Comparison of ENCODE assay signal across 21 mouse cellular contexts in the genomic region with DNA sequence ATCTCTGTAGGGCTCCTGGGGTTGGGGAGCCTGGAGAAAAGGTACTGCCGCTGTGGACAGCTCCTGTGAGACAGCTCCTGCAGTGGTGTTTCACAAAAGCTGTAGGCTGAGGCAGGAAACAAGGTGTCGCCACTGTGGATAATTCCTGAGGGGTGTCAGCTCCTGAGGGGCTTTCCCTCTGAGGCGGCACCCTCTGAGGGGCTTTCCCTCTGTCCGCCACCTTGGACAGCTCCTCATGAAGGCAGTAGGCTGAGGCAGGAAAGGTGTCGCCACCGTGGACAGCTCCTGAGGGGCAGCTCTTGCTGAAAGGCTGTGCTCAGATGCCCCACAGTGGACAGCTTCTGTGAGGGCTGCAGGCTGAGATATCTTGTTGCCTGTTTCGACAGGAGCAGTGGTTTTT.
DNase-seq lines count a peak whose midpoint lies in the region; ATAC-seq and TF ChIP-seq lines count a peak whose summit lies in the region.
"Had no signal": no experiment of that assay in that cellular context is flagged by ENCODE, and none has a peak within 500 bp of the region (broad histone marks: within the 10 kb centered on the region; RNA-seq: fewer than 3 reads in every experiment).

No protein-coding gene starts in this region.

- 71% methylated on average over 7 of the region's 7 CpGs for WGBS in lung, embryonic 14.5 days
- WGBS in forebrain, embryonic 11.5 days: 90% methylated on average over 7 of the region's 7 CpGs

- no peak overlapping the region for H3K27ac ChIP-seq in lung, embryonic 14.5 days (ENCODE audit: low read depth)
- H3K27ac ChIP-seq in forebrain, embryonic 11.5 days (ENCODE audit: low read depth, low read length): no peak overlapping the region
- H3K27ac ChIP-seq: embryonic facial prominence, embryonic 15.5 days; forebrain, embryonic 10.5 days; forebrain, embryonic 15.5 days; hindbrain, embryonic 13.5 days had no signal

- H3K9ac ChIP-seq in lung, embryonic 14.5 days: no peak overlapping the region
- no peak overlapping the region for H3K9ac ChIP-seq in forebrain, embryonic 11.5 days (ENCODE audit: low read length)
- H3K9ac ChIP-seq: embryonic facial prominence, embryonic 15.5 days; forebrain, embryonic 15.5 days; hindbrain, embryonic 13.5 days had no signal

- no peak overlapping the region for H3K4me2 ChIP-seq in lung, embryonic 14.5 days
- H3K4me2 ChIP-seq in myocyte (ENCODE audit: low read depth): no peak overlapping the region
- H3K4me2 ChIP-seq in forebrain, embryonic 11.5 days (ENCODE audit: low read depth, low read length, severe bottlenecking): no peak overlapping the region
- H3K4me2 ChIP-seq: embryonic facial prominence, embryonic 15.5 days; forebrain, embryonic 15.5 days; hindbrain, embryonic 13.5 days had no signal

- ATAC-seq in lung, embryonic 14.5 days (ENCODE audit: insufficient read depth): no peak
- ATAC-seq in forebrain, embryonic 11.5 days (replicated peaks; ENCODE audit: low FRiP score): no peak
- ATAC-seq: forebrain, embryonic 15.5 days; intestine, embryonic 16.5 days had no signal

- no peak for TF ChIP-seq POLR2A in myocyte (IDR thresholded peaks at IDR 0.05; ENCODE audit: insufficient read length, low read depth)

- H3K9me3 ChIP-seq in lung, embryonic 14.5 days (ENCODE audit: low read depth, low read length): no peaks in the 10 kb centered on the region; the same call in 1 of the 2 replicates
- no peaks in the 10 kb centered on the region for H3K9me3 ChIP-seq in forebrain, embryonic 11.5 days (ENCODE audit: control insufficient read depth, low read length)
- H3K9me3 ChIP-seq: embryonic facial prominence, embryonic 15.5 days; forebrain, embryonic 15.5 days; hindbrain, embryonic 13.5 days had no signal

- H3K4me3 ChIP-seq in lung, embryonic 14.5 days (ENCODE audit: low read depth, low read length): no peak overlapping the region
- H3K4me3 ChIP-seq in myocyte: no peak overlapping the region
- H3K4me3 ChIP-seq in forebrain, embryonic 11.5 days (ENCODE audit: low read depth, low read length): no peak overlapping the region
- H3K4me3 ChIP-seq: embryonic facial prominence, embryonic 15.5 days; erythroblast, embryonic 14.5 days; forebrain, embryonic 10.5 days; forebrain, embryonic 15.5 days; hindbrain, embryonic 13.5 days had no signal

- no peaks in the 10 kb centered on the region for H3K4me1 ChIP-seq in lung, embryonic 14.5 days (ENCODE audit: insufficient read depth)
- no peaks in the 10 kb centered on the region for H3K4me1 ChIP-seq in forebrain, embryonic 11.5 days (replicated peaks; ENCODE audit: control insufficient read depth, insufficient read depth, low read length)
- H3K4me1 ChIP-seq: embryonic facial prominence, embryonic 15.5 days; forebrain, embryonic 10.5 days; forebrain, embryonic 15.5 days; hindbrain, embryonic 13.5 days had no signal

- no peak overlapping the region for H3ac ChIP-seq in myocyte (ENCODE audit: control insufficient read depth, insufficient read length)

- no peaks in the 10 kb centered on the region for H3K36me3 ChIP-seq in lung, embryonic 14.5 days (ENCODE audit: insufficient read depth)
- H3K36me3 ChIP-seq in myocyte (ENCODE audit: control insufficient read depth, insufficient read depth): no peaks in the 10 kb centered on the region
- no peaks in the 10 kb centered on the region for H3K36me3 ChIP-seq in forebrain, embryonic 11.5 days (ENCODE audit: control insufficient read depth, insufficient read depth, low read length)
- H3K36me3 ChIP-seq: embryonic facial prominence, embryonic 15.5 days; forebrain, embryonic 10.5 days; forebrain, embryonic 15.5 days; hindbrain, embryonic 13.5 days had no signal

- no peaks in the 10 kb centered on the region for H3K79me2 ChIP-seq in myocyte (ENCODE audit: control insufficient read depth, insufficient read depth)

- peak; percentile 7 for DNase-seq in lung, embryonic 14.5 days
- no peak for DNase-seq in lung, postnatal 25 days (ENCODE audit: low spot score)
- DNase-seq in ES-CJ7 (ENCODE audit: low read depth, low spot score): peak; percentile 62
- peak; percentile 13 for DNase-seq in Muller cell, postnatal 12 days (ENCODE audit: inconsistent ontology term)
- DNase-seq in urinary bladder, postnatal 10 days (ENCODE audit: low spot score): no peak
- DNase-seq in right cerebral cortex, postnatal 4 days: no peak
- DNase-seq in forebrain, embryonic 11.5 days (ENCODE audit: low spot score): no peak
- DNase-seq: adrenal gland, adult 8-10 months; cerebellum, adult 11 months; cerebellum, adult 8-10 months; cerebellum, postnatal 14 days; embryo, embryonic 11 days; gastrocnemius, postnatal 14 days; heart, postnatal 10 days had no signal

- H3K27me3 ChIP-seq in lung, embryonic 14.5 days (ENCODE audit: insufficient read depth, low read length): no peaks in the 10 kb centered on the region
- no peaks in the 10 kb centered on the region for H3K27me3 ChIP-seq in myocyte (ENCODE audit: control insufficient read depth, insufficient read depth, insufficient read length)
- no peaks in the 10 kb centered on the region for H3K27me3 ChIP-seq in forebrain, embryonic 11.5 days (ENCODE audit: control insufficient read depth, insufficient read depth, low read length)
- H3K27me3 ChIP-seq: embryonic facial prominence, embryonic 15.5 days; forebrain, embryonic 15.5 days had no signal

- TF ChIP-seq CTCF in lung, embryonic 14.5 days (IDR thresholded peaks at IDR 0.05; ENCODE audit: low read depth): no peak

TF ChIP-seq in myocyte, 11 proteins besides CTCF, POLR2A, EP300 and RAD21:
- no peak for TF ChIP-seq MAX (IDR thresholded peaks at IDR 0.05; ENCODE audit: low read depth)
- peak; percentile 91 for TF ChIP-seq REST (IDR thresholded peaks at IDR 0.05; ENCODE audit: insufficient read depth, insufficient read length)

Comparison
In these comparisons a context has a peak if more than half of its experiments do, and no peak if none do; other contexts are left out.
1. DNase-seq: peak in lung, embryonic 14.5 days (single experiment), ES-CJ7 (single experiment) and Muller cell, postnatal 12 days (single experiment); none in lung, postnatal 25 days (single experiment), urinary bladder, postnatal 10 days (single experiment), right cerebral cortex, postnatal 4 days (single experiment) and forebrain, embryonic 11.5 days (single experiment).